Mouse (Mus musculus): Measurements from ENCODE around the gene Pcbp2.

The Pcbp2 gene

DNA sequence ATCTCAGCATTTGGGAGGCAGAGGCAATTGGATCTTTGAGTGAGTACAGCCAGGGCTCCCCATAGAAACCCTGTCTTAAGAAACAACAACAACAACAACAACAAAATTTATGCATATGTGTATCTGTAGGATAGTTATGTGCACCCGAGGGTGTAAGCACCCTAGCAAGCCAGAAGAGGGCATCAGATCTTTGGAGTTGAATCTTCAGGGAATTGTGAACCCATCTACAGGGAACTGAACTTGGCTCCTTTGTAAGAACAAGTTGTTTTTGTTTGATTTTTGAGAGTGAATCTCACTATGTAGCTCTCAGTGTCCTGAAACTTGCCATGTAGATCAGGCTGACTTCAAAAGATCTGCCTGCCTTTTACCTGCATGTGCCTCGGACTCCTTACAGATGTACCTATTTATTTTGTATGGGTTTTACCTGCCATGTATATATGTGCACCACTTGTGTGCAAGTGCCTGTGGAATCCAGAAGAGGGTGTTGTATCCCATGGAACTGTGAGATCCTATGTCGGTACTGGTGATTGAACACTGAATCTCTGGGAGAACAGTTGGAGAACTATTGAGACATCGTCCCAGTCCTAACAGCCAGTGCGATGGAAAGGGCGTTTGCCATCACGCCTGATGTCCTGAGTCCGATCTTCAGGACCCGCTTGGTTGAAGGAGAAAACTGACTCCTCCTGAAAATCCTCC is 1.5 kb upstream of the Pcbp2 start:
- no peak for DNase-seq

DNA sequence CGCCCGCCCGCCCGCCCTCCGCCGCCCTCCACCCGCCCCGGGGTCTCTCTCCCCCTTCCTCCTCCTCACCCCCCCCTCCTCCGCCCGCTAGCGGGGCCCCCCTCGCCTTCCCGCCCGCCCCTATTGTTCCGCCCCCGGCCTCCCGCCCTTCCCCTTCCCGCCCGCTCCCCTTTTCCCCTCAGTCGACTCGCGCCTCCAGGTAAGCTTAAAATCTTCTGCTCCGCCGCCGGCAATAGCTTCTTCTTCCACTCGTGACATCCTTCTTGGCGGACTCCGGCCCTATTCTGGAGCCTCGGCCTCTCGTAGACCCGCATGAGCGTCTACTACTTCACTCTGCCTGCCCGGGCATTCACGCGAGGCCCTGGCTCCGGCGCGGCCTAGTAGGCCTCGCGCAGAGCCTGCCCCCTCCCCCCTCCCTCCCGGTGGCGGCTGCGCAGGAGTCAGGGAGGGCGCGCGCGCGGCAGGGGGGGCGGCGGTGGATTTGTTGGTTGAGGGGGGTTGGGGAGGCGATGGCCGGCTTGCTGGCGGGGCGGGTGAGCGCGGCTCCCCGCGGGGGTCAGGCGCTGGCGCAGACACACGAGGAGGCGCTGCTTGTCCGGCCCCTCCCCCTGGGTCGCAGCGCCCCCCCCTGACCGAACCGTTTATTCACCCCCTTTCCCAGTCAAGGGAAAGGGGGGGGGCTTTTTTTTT is 411 bp downstream of the Pcbp2 start:
- DNase-seq, result peak; percentile 88

DNA sequence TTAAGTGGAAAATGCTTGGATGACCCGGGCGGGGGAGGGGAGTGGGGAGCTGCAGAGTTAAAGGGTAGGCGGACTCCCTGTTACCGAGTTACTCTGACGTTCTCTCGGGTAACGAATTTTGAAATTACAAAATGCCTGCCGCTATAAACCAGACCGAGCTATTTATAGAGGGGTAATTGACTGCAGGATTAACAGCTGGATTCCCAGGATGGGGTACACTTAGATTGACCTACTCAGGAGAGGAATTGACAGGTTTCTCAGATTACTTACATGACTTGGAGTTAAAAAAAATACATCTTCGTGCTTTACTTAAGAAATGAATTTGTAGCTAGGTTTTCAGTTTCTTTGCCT is 931 bp downstream of the Pcbp2 start:
- DNase-seq, result no peak

DNA sequence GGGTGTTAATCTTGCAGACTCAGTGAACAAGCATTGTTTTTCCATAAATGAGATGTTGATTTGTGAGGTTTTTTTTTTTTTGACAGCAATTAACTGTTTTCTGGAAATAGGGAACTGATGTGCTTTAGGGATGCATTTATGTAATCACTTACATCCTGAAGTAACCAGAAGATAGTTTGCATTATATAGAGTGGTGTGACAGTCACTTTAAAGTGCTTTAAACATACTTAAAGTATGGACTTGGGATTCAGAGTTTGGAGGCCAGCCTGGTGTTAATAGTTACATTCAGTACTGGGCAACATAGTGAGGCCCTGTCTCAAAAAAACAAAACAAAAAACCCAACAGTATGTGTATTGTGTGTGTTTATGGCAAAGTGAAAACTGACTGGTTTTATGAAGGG is 1.4 kb downstream of the Pcbp2 start:
- no peak for DNase-seq

DNA sequence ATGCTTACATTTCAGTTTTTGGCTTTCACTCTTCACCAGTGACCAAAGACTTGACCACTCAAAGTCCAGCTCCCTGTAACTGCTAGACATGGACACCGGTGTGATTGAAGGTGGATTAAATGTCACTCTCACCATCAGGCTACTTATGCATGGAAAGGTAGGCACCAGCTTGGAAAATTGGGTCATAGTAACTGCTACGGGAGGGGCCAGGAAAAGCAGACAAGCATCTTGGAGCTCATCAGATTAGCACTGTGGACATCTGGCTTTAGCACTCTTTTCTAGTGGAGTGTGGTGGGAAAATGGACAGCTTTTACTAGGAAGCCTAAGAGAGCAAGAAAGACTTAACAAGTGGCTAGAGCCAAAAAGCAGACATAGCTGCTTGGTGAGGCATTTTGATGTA is 2.9 kb downstream of the Pcbp2 start:
- DNase-seq, result no peak

DNA sequence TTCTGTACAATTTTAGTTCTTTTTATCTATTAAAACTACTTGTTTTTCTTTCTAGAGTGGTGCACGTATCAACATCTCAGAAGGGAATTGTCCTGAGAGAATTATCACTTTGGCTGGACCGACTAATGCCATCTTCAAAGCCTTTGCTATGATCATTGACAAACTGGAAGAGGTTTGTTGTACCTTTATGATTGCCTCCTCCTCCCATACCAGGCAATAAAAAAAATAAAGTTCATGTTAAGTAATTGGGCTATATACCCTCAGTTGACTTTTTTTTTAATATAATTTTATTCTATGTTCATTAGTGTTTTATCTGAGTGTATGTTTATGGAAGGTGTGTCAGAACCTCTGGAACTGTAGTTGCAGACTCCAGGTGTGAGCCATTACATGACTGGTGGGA is 4.2 kb downstream of the Pcbp2 start:
- DNase-seq, result no peak

DNA sequence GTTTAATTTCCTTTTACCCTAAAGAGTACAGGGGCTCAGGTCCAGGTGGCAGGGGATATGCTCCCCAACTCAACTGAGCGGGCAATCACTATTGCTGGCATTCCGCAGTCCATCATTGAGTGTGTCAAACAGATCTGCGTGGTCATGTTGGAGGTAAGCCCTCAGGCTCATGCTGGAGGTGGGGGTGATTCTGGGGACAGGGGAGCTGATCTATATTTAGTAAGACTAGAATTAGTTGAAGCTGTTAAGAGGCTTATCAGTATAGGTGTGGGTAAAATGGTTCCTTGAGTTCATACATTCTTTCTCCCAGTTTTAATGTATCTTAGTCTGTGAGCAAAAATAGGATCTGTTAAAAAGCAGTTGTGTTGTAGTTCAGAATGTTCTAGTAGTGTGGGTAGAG is 12.8 kb downstream of the Pcbp2 start:
- DNase-seq, result no peak

DNA sequence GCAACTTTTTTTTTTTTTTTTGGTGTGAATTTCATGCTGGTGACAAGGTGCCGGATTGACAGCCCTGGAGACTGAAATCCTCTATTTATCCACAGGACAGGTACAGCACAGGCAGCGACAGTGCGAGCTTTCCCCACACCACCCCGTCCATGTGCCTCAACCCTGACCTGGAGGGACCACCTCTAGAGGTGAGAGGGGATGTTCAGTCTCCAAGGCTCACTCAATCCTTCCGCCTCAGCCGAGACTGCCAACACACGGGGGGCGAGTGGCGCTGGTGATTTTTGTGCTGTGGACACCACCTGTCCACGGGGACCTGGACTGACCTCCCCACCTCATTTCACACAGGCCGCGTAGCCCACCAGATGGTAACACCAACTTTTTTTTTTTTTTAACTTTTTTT is 15.5 kb downstream of the Pcbp2 start:
- DNase-seq, result no peak

DNA sequence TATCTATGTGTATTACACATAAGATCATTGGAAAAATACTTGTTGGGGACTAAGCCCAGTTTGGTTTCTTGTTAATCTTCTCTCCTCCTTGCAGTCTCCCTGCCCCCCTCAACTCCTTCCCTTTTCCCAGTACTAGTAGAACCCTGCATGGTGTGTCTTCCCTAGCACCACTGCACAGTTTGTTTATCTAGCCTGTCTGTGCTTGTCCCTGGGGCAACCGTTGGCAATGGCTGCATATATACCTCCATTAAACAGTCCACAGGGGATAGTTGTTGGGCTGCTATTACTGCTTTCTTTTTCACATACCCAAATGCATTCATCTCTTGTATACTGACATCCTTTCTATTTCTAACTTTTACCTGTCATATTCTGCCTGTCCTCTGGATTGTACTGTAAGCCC is 17.3 kb downstream of the Pcbp2 start:
- no peak for DNase-seq

DNA sequence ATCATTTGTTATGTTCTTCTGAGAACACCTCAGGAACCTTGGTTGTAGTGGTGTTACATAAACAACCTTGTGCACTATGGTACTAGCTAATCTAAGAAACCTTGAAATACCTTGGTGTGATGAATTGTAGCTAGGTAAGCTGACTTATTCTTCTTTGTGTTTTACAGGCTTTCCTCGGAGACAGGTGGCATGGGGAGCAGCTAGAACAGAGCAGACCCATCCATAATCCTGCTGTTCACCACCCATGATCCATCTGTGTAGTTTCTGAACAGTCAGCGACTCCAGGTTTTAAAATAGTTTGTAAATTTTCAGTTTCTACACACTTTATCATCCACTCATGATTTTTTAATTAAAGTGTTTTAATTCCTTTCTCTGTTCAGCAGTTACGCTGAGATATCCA is 28.0 kb downstream of the Pcbp2 start:
- DNase-seq, result no peak

DNA sequence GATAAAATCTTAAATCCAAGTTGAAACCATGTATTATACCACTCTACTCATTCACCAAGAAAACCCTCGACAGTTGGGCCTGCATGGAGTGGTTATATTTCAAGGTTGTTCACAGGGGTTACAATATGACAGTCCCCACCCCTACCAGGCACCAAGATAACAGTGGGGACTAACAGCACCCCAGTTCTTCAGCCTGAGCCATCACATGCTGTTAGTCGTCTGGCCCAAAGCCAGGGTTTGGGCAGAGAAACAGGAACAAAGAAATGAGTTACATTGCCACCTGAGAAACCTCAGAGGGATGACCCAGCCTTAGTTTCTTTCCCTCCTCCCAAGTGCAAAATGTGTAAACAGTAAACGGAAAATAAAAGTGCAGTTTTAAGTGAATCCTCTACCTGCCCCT is 29.0 kb downstream of the Pcbp2 start:
- DNase-seq, result no peak

DNA sequence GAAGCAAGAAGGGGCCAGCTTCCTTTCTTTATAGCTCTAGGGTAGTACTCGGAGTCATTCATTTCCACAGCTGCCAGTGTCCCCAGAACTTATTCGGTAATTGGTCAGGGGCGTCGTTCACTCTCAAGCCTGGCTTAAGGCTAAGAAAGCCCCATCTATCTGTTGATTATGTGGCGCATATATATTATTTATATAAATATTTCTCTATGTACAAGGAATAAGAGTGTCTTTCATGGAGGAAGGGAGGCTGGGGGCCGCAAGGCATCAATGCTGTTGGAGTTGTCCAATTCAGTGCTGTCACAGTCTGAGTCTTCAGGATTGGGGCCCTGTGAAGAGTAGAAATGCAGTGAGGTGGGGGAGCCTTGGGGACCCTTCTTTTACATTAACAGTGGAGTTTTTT is 29.5 kb downstream of the Pcbp2 start:
- DNase-seq, result no peak

DNA sequence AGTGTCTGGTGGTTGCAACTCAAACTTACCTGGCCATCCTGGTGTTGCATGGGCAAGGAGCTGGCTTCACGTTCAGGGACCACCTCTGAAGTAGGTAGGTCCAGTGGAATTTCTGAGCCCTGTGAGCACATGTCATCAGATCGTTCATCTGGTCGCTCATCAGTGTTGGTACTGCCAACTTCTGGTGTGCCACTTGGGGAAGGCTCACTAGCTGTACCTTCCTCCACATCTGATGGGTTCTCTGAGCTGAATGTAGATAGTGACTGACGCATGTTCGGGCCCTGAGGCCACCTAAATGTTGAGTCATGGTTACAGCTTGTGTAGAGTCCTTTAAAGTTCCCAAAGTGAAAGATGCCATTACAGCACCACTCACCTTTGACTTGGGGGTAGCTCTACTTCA is 30.1 kb downstream of the Pcbp2 start:
- DNase-seq, result no peak

DNA sequence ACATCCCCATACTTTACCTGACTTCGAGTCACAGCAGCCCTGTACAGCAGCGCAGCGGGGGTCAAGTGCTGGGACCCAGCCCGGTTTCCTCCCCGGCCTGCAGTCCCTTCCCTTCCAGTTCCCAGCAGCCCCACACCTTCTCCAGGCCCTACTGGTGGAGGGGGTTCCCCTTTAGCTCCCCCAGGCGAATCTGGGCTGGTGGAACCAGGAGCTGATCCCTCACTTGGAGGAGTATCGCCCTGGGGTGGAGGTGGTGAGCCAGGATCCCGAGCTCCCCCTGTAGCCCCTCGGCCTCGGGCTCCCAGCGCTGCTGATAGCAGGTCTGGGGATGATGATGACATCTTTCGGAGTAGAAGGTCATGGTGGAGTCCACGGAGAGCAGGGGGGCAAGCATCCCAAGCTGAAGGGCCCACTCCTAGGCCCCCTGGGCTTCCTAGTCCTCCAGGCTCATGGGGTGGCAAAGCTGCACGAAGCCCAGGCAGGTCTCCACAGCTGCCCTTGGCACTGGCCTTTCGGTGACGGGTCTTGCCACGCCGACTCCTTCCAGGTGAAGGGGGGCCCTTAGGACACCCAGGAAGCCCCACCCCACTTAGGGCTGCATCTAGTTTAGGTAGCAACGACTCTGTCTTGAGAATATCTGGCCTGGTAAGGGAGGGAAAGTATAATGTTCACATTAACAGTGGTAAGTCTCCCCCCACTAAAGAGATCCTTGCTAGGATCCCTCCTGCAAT is 30.9 kb downstream of the Pcbp2 start:
- DNase-seq, result no peak

DNA sequence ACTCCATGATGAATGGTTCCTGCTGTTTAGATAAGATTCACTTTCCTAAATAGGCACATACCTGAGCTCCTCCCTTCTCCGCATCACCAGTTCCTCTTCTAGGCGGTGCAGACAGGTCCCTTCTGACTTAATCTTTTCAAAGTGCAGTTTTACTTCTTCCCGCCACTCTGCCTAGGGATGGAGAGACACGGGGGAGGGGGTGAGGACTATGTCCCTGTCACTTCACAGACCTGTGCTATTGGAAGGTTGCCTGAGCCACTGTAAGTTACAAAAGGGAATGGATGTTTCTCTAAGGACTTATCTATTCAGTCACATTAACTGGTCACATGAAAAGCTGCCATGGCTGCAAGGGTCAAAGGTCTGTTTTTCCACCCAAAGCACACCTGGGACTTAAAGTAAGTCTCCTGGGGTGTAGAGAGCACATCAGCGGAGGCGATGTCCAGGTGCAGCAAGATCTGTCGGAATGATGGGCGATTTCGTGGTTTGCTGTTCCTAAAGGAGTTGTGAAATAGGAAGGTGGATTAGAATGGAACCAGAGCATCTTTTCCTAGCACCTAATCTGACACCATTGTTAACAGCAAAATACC is 32.0 kb downstream of the Pcbp2 start:
- no peak for DNase-seq

DNA sequence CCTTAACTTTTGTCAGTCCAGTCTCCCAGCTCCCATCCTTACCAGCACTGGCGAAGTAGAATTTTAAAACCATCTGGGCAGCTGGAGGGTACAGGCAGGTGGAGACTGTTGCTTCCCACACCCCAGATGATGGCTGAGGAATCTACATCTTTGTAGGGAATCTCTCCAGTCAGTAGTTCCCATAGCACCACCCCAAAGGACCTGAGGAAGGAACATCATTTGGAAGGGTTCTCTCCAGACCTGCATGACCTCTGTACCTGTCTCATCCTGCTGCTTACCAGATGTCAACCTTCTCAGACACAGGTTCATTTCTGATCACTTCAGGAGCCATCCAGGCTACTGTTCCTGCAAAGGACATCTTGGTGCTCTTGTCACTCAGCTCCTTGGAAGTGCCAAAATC is 33.1 kb downstream of the Pcbp2 start, which contains the start of gene Gm10337:
Gm10337 (plus strand) TSS at position 276 of the 400 bp plus-strand sequence.
- DNase-seq, result no peak

DNA sequence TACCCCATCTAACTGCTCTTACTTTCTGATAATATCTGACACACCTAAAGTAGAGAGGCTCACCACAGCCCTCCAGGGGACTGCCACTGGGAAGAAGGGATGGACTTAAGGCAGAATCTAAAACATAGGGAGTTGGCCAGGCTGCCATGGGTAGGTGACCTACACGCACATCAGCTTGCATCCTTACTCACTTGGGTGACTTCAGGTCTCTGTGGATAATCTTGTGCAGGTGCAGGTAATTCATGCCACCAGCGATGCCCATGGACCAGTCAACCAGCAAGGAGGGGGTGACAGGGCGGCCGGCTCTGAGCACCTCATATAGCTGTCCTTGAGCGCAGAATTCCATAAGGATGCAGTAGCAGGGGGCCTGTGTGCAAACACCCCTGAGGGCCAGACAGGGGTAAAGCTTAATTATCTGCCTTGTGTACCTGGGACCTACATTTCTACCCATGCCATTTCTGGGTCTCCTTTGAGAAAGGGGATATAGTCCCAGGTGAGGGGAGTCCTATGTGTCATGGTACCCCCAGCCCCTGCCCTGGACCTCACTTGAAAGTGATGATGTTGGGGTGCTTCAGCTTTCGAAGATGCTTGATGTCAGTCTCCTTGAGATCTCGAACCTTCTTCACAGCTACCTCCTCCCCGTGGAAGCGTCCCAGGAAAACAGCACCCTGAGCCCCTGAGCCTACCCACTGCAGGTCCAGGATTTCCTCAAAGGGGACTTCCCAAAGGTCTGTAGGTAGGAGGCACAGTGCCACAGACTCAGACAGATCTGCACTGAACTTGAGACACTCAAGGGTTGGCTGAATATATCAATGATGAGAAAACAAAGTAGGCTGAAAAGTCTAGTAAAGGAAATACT is 33.8 kb downstream of the Pcbp2 start:
- no peak for DNase-seq

DNA sequence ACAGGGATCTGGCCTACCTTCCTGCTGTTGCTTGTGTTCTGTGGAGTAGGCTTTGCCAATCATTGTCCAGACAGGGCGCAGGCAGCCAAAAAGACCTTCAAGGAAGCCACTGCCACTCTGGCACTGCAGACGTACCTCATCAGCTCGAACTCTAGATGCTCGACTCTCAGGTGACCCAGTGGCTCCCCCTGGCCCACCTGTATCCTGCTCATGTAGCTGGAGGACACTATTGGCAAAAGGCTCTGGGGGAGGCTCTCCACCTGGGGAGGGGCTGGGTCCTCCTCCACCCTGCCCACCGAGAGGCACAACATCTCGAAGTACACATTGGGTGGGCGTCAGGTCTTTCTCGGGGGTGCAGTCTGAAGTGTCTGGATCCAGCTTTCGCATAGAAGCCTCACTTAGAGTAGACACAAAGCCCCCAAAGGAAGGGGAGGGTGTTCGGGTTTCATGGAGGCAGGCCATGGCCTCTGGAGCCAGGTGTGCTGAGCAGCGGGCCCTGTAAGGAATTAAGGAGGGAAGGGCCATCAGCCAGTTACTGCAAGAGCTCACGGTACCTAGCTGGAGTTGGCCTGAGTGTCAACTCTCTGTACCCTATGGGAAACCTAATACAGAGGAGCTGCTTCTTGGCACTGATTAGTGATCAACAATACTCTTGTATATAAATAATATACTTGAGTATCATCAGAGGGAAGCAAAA is 34.9 kb downstream of the Pcbp2 start:
- DNase-seq, result no peak

DNA sequence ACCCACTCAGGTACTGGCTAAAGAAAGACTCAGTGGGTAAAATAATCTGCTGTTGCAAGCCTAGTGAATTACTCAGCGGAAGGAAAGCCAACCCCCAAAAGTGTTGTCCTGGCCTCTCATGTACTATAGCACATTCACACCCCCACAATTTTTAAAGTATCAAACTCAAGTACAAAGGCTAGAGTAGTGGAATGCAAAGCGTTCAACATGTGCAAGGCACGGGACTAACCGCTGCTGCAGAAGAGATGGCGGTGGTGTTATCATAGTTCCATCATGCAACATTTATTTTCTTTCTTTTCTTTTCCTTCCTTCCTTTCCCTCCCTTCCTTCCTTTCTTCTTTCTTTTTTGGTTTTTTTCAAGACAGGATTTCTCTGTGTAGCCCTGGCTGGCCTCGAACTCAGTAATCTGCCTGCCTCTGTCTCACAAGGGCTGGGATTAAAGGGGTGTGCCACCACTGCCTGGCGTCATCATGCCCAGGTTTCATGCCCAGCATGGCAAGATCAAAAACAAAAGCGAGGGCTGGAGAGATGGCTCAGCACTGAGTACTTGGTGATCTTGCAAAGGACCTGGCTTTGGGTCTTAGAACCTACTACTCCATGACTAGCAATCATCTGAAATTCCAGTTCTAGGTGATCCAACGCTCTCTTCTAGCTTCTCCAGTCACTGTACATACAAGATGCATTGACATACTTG is 35.6 kb downstream of the Pcbp2 start:
- DNase-seq, result no peak

DNA sequence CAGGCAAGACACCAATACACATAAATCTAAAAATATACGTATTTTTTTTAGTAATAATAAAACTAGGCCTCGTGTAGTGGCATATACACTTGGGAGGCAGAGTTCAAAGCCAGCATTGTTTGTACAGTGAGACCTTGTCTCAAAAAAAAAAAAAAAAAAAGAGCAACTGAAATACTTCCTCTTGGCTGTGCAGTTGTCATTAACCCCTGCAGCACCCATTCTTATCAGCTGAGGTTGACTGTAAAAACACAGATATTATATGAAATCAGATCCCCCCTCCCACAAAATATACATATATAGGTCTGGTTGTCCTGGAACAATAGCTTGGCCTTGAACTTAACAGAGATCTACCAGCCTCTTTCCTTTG is 36.1 kb downstream of the Pcbp2 start:
- no peak for DNase-seq

DNA sequence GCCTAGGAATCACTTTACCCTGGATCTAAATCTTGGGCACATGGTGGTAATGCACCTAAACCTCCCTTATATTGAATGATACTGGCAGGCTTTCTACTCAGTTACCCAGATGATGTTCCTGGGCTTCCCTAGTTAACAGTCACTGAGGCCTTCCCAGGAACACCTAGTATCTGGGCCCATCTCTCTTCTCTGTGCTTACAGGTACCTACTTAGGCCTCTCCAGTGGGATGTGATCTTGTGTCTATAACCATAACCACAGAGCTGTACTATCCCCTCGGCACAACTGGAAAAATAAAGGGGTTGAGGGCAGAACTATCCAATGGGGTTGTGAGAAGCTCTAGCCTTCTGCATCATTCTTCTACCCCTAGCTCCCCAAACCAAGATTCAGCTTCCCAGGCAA is 36.5 kb downstream of the Pcbp2 start:
- no peak for DNase-seq

DNA sequence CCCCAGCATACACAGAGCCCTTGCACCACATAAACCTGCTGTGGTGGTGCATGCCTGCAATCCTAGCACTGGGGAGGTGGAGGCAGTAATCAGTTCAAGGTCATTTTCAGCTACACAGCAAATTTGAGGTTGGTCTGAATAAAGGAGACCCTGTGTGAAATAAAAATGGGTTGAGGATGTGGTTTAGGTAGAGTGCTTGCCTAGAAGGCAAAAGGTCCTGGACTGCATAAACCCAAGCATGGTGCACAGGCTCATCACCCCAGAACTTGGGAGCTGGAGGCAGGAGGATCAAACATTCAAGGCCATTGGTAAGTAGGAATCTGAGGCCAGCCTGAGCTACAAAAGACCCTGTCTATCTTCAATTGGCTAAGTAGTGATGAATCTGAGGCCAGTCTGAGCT is 37.2 kb downstream of the Pcbp2 start:
- no peak for DNase-seq
